Mouse (Mus musculus) MEL (cell line): ENCODE data around the gene Eri3.

Experiments used
- CHD2 ChIP-seq: IDR thresholded peaks from 2 replicates; pipeline ENCODE4 v1.6.1; 2011; ENCODE audit warnings: low read length, improper control_type of control experiment
- CTCF ChIP-seq, 3 experiments: IDR thresholded peaks in 2 of 3; conservative IDR thresholded peaks in 1 of 3; 2 replicates each; pipeline ENCODE4 v1.5.1; 2011 to 2012; ENCODE audit warnings: low read length in 3 of 3, low read depth in 2 of 3, mild to moderate bottlenecking in 2 of 3, improper control_type of control experiment in 1 of 3, inconsistent platforms in 1 of 3, mixed read lengths in 1 of 3, moderate library complexity in 1 of 3; ENCODE audit not compliant: control insufficient read depth in 1 of 3, insufficient read depth in 1 of 3, poor library complexity in 1 of 3, severe bottlenecking in 1 of 3
- ELF1 ChIP-seq: IDR thresholded peaks from 2 replicates; pipeline ENCODE4 v1.6.1; 2014; ENCODE audit warnings: low read depth, mild to moderate bottlenecking, inconsistent platforms, low read length, improper control_type of control experiment, moderate library complexity
- GATA1 ChIP-seq: IDR thresholded peaks from 2 replicates; pipeline ENCODE4 v1.6.1; 2011; ENCODE audit warnings: low read depth, low read length, improper control_type of control experiment
- POLR2A ChIP-seq, 2 experiments: IDR thresholded peaks; 2 replicates each; pipeline ENCODE4 v1.6.1; 2011 to 2012; ENCODE audit warnings: low read length in 2 of 2, mild to moderate bottlenecking in 2 of 2, control low read depth in 1 of 2, improper control_type of control experiment in 1 of 2, low read depth in 1 of 2, moderate library complexity in 1 of 2; ENCODE audit not compliant: control insufficient read depth in 1 of 2, insufficient read depth in 1 of 2, poor library complexity in 1 of 2
- POLR2AphosphoS2 ChIP-seq: IDR thresholded peaks from 2 replicates; pipeline ENCODE4 v1.6.1; 2011; ENCODE audit warnings: low read length, improper control_type of control experiment
- POLR2AphosphoS5 ChIP-seq: IDR thresholded peaks from 2 replicates; pipeline ENCODE4 v1.6.1; 2012; ENCODE audit warnings: low read depth, borderline replicate concordance, mild to moderate bottlenecking, inconsistent platforms, low read length, moderate library complexity, mixed read lengths
- TBP ChIP-seq: IDR thresholded peaks from 2 replicates; pipeline ENCODE4 v1.8.0; 2011; ENCODE audit warnings: low read depth, low read length, improper control_type of control experiment
- TCF12 ChIP-seq: IDR thresholded peaks from 2 replicates; pipeline ENCODE4 v1.6.1; 2014; ENCODE audit warnings: low read depth, mild to moderate bottlenecking, inconsistent platforms, low read length, improper control_type of control experiment, moderate library complexity
- UBTF ChIP-seq: IDR thresholded peaks from 2 replicates; pipeline ENCODE4 v1.6.1; 2012; ENCODE audit warnings: low read depth, mild to moderate bottlenecking, inconsistent platforms, low read length, improper control_type of control experiment, moderate library complexity, borderline replicate concordance; ENCODE audit not compliant: insufficient read depth

DNA sequence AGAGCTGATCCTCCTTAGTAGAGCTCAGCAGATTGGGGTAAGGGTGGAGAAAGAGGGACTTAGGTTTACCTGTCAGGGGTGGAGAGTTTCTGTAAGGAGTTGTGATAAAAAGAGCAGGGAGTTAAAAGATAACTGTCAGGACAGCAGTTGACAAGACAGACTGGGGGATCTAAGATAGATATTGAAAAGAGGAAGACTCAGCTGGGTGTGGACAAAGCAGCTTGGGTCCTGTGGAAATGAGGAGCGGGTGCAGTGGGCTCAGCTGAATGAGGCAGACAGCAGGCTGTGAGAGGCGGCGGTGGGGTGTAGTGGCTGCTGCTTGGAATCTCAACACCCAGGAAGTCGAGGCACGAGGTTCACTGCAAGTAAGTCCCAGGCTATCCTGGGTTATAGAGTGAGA lies 72.1 kb downstream of the Eri3 start:
- TF ChIP-seq CTCF (IDR thresholded peaks at IDR 0.05 in 2 of 3, conservative IDR thresholded peaks at IDR 0.05 in 1 of 3; ENCODE audit: control insufficient read depth in 1 of 3, insufficient read depth in 1 of 3, low read depth in 2 of 3, low read length in 3 of 3, poor library complexity in 1 of 3, severe bottlenecking in 1 of 3) (no peak), POLR2A (IDR thresholded peaks at IDR 0.05; ENCODE audit: control insufficient read depth in 1 of 2, insufficient read depth in 1 of 2, low read depth in 1 of 2, low read length in 2 of 2, poor library complexity in 1 of 2) (no peak), TCF12 (peak; percentile 81), POLR2AphosphoS2 (no peak), TBP (0 out of 2 replicates have a peak, but pooled peaks have one; percentile 19), UBTF (no peak), ELF1 (no peak), CHD2 (no peak; the same call in 1 of the 2 replicates), GATA1 (peak; percentile 85), POLR2AphosphoS5 (no peak)
